Mouse (Mus musculus) kidney, embryonic 14.5 days (tissue): Measurements from ENCODE around the gene Slc25a35. TPM values are rescaled to one million over a fixed set of nuclear protein-coding genes. Genes with fewer than 3 reads are reported as not detected.
A peak's percentile ranks its signal among the peaks of the same experiment; 100 is the strongest.
"Not testable (repeated sequence)": the region's sequence is repeated elsewhere in the genome, so short reads cannot be mapped to it uniquely, and the experiment has no call there.

Experiments used
- ATAC-seq: fragments of 200-750 bp; cut with Nextera tagmentation; 2 replicates; pipeline ENCODE4 v1.8.0; 2017; ENCODE audit warnings: moderate number of reproducible peaks, mild to moderate bottlenecking, moderate TSS enrichment, moderate library complexity; ENCODE audit not compliant: low FRiP score, low TSS enrichment
- H3K27ac ChIP-seq: fragments of 300-500 bp; sonication (generic); 2 replicates; pipeline ENCODE4 v1.5.1; 2014; ENCODE audit warnings: low read depth, mild to moderate bottlenecking, low read length, moderate library complexity, mixed read lengths
- H3K27me3 ChIP-seq: fragments of 300-500 bp; sonication (generic); 2 replicates; pipeline ENCODE4 v1.6.1; 2014; ENCODE audit warnings: mild to moderate bottlenecking, low read length; ENCODE audit not compliant: control insufficient read depth, insufficient read depth
- H3K36me3 ChIP-seq: fragments of 300-500 bp; sonication (generic); 2 replicates; pipeline ENCODE4 v1.6.1; 2014; ENCODE audit warnings: low read length, mixed read lengths; ENCODE audit not compliant: control insufficient read depth, insufficient read depth
- H3K4me1 ChIP-seq: fragments of 300-500 bp; sonication (generic); 2 replicates; pipeline ENCODE4 v1.6.1; 2014; ENCODE audit warnings: low read length, mixed read lengths; ENCODE audit not compliant: control insufficient read depth, insufficient read depth
- H3K4me2 ChIP-seq: fragments of 300-500 bp; sonication (generic); replicated peaks from 2 replicates; pipeline ENCODE4 v1.6.1; 2014; ENCODE audit warnings: low read depth, mild to moderate bottlenecking, low read length
- H3K4me3 ChIP-seq: fragments of 300-500 bp; sonication (generic); 2 replicates; pipeline ENCODE4 v1.5.1; 2014; ENCODE audit warnings: mild to moderate bottlenecking, low read length
- H3K9ac ChIP-seq: fragments of 300-500 bp; sonication (generic); 2 replicates; pipeline ENCODE4 v1.6.1; 2014; ENCODE audit warnings: low read depth, mild to moderate bottlenecking, low read length, moderate library complexity
- H3K9me3 ChIP-seq: fragments of 300-500 bp; sonication (generic); 2 replicates; pipeline ENCODE4 v1.6.1; 2016; ENCODE audit warnings: low read length; ENCODE audit not compliant: control insufficient read depth
- WGBS: fragments of 180-500 bp; shearing (Covaris S2); extraction: QIAGEN DNeasy Blood & Tissue Kit; methylation state at CpG from one replicate; pipeline ENCODE4 v1.1.7; 2014; 5-methylcytosine and 5-hydroxymethylcytosine counted together
- polyA plus RNA-seq: library from polyadenylated mRNA; unstranded; fragments of >200 nt; fragmentation: Nextera tagmentation; extraction: Ambion mirVana; gene quantifications from 2 replicates; pipeline ENCODE4 v1.2.1, GENCODE M21; 2014

Gene Slc25a35
- polyA plus RNA-seq, 1 experiment from 2014 or later = 4.5 TPM

GRCm38 (mm10) chr11:68966554-68966953, 1.4 kb upstream of the Slc25a35 start:
- Histone ChIP-seq H3K27me3 (no peaks in the 10 kb centered on the region), H3K27ac (no peak overlapping the region), H3K9me3 (no peaks in the 10 kb centered on the region), H3K4me3 (no peak overlapping the region), H3K36me3 (no peaks in the 10 kb centered on the region), H3K4me1 (peaks cover 8% of the 10 kb centered on the region), H3K4me2 (no peak overlapping the region), H3K9ac (no peak overlapping the region)
- no peak for ATAC-seq
- WGBS = 30% methylated on average over 1 of the region's 1 CpGs

GRCm38 (mm10) chr11:68968752-68969151, 821 bp downstream of the Slc25a35 start:
- H3K4me3 ChIP-seq = no peak overlapping the region

GRCm38 (mm10) chr11:68970232-68970631, 2.3 kb downstream of the Slc25a35 start:
- H3K27me3 ChIP-seq = no peaks in the 10 kb centered on the region
- no peak overlapping the region for H3K4me3 ChIP-seq
- no peaks in the 10 kb centered on the region for H3K36me3 ChIP-seq
- H3K4me2 ChIP-seq = no peak overlapping the region
- no peak overlapping the region for H3K9ac ChIP-seq
- ATAC-seq = no peak
- H3K27ac ChIP-seq = no peak overlapping the region
- no peaks in the 10 kb centered on the region for H3K9me3 ChIP-seq
- peaks cover 14% of the 10 kb centered on the region for H3K4me1 ChIP-seq
- 83% methylated on average over 4 of the region's 4 CpGs for WGBS

More at GRCm38 (mm10) chr11:68968752-68969151, 821 bp downstream of the Slc25a35 start:
- Histone ChIP-seq H3K27ac (no peak overlapping the region), H3K9me3 (no peaks in the 10 kb centered on the region), H3K4me2 (no peak overlapping the region; the same call in 1 of the 2 replicates), H3K36me3 (no peaks in the 10 kb centered on the region), H3K9ac (no peak overlapping the region), H3K27me3 (no peaks in the 10 kb centered on the region), H3K4me1 (peaks cover 14% of the 10 kb centered on the region)
- 85% methylated on average over 11 of the region's 11 CpGs for WGBS
- no peak for ATAC-seq

GRCm38 (mm10) chr11:68973250-68974058, 5.5 kb downstream of the Slc25a35 start:
- under 1% methylated on average over 37 of the region's 38 CpGs for WGBS
- peak; percentile 93 for ATAC-seq
- Histone ChIP-seq H3K9ac (peak overlapping the region; percentile 28; the same call in 1 of the 2 replicates), H3K4me3 (peak overlapping the region; percentile 48), H3K4me2 (peak overlapping the region; percentile 61)
- not testable (repeated sequence) for H3K27me3 ChIP-seq, H3K4me1 ChIP-seq, H3K9me3 ChIP-seq, H3K27ac ChIP-seq, H3K36me3 ChIP-seq

- Histone ChIP-seq H3K4me3 (peak overlapping the region; percentile 48), H3K9ac (peak overlapping the region; percentile 28; the same call in 1 of the 2 replicates), H3K4me1 (0 out of 2 replicates have a peak, but pooled peaks cover 6% of the 10 kb centered on the region), H3K9me3 (no peaks in the 10 kb centered on the region), H3K4me2 (peak overlapping the region; percentile 61), H3K36me3 (no peaks in the 10 kb centered on the region), H3K27ac (no peak overlapping the region), H3K27me3 (no peaks in the 10 kb centered on the region)
- 40% methylated on average over 6 of the region's 6 CpGs for WGBS
- ATAC-seq = no peak
Observed at GRCm38 (mm10) chr11:68974059-68974450, 6.1 kb downstream of the Slc25a35 start.

GRCm38 (mm10) chr11:68975085-68975484, 7.2 kb downstream of the Slc25a35 start, which contains the start of gene Rangrf:
Gene Rangrf, minus strand, starts transcription at chr11:68975185.
- Histone ChIP-seq H3K27ac (no peak within 1 kb of the TSS), H3K27me3 (no peaks in the 10 kb centered on the region), H3K4me1 (0 out of 2 replicates have a peak, but pooled peaks cover 6% of the 10 kb centered on the region), H3K4me3 (peak within 1 kb of the TSS; percentile 48), H3K9me3 (no peaks in the 10 kb centered on the region), H3K36me3 (no peaks in the 10 kb centered on the region), H3K9ac (peak within 1 kb of the TSS; percentile 28; the same call in 1 of the 2 replicates), H3K4me2 (peak within 1 kb of the TSS; percentile 61)
- ATAC-seq = no peak
- 84% methylated on average over 7 of the region's 7 CpGs for WGBS

GRCm38 (mm10) chr11:68975601-68976000, 7.7 kb downstream of the Slc25a35 start:
- no peaks in the 10 kb centered on the region for H3K9me3 ChIP-seq
- H3K9ac ChIP-seq = no peak overlapping the region
- ATAC-seq = no peak
- H3K4me2 ChIP-seq = no peak overlapping the region
- 95% methylated on average over 1 of the region's 1 CpGs for WGBS
- no peaks in the 10 kb centered on the region for H3K36me3 ChIP-seq
- H3K4me1 ChIP-seq = 0 out of 2 replicates have a peak, but pooled peaks cover 6% of the 10 kb centered on the region
- H3K4me3 ChIP-seq = no peak overlapping the region
- H3K27me3 ChIP-seq = no peaks in the 10 kb centered on the region
- H3K27ac ChIP-seq = no peak overlapping the region

- Histone ChIP-seq H3K4me1 (no peaks in the 10 kb centered on the region), H3K9me3 (no peaks in the 10 kb centered on the region), H3K27ac (no peak overlapping the region), H3K4me3 (no peak overlapping the region), H3K27me3 (no peaks in the 10 kb centered on the region), H3K4me2 (no peak overlapping the region), H3K9ac (no peak overlapping the region), H3K36me3 (no peaks in the 10 kb centered on the region)
- no peak for ATAC-seq
- 76% methylated on average over 5 of the region's 5 CpGs for WGBS
Observed at GRCm38 (mm10) chr11:68979320-68979733, 11.4 kb downstream of the Slc25a35 start.

- no peak overlapping the region for H3K9ac ChIP-seq
- no peaks in the 10 kb centered on the region for H3K9me3 ChIP-seq
- peaks cover 5% of the 10 kb centered on the region; the same call in 1 of the 2 replicates for H3K36me3 ChIP-seq
- H3K27ac ChIP-seq = no peak overlapping the region
- no peak for ATAC-seq
- H3K4me3 ChIP-seq = no peak overlapping the region
- WGBS = 62% methylated on average over 3 of the region's 3 CpGs
- H3K27me3 ChIP-seq = no peaks in the 10 kb centered on the region
- H3K4me1 ChIP-seq = no peaks in the 10 kb centered on the region
- no peak overlapping the region for H3K4me2 ChIP-seq
Observed at GRCm38 (mm10) chr11:68980919-68981318, 13.0 kb downstream of the Slc25a35 start.
